Mouse (Mus musculus) kidney, embryonic 14.5 days (tissue): ENCODE results near the gene Dgke. TPM values are rescaled to one million over a fixed set of nuclear protein-coding genes. Genes with fewer than 3 reads are reported as not detected.

ENCODE experiments used
- ATAC-seq: fragments of 200-750 bp; cut with Nextera tagmentation; 2 replicates; pipeline ENCODE4 v1.8.0; 2017; ENCODE audit warnings: moderate number of reproducible peaks, mild to moderate bottlenecking, moderate TSS enrichment, moderate library complexity; ENCODE audit not compliant: low FRiP score, low TSS enrichment
- H3K27ac ChIP-seq: fragments of 300-500 bp; sonication (generic); 2 replicates; pipeline ENCODE4 v1.5.1; 2014; ENCODE audit warnings: low read depth, mild to moderate bottlenecking, low read length, moderate library complexity, mixed read lengths
- H3K27me3 ChIP-seq: fragments of 300-500 bp; sonication (generic); 2 replicates; pipeline ENCODE4 v1.6.1; 2014; ENCODE audit warnings: mild to moderate bottlenecking, low read length; ENCODE audit not compliant: control insufficient read depth, insufficient read depth
- H3K36me3 ChIP-seq: fragments of 300-500 bp; sonication (generic); 2 replicates; pipeline ENCODE4 v1.6.1; 2014; ENCODE audit warnings: low read length, mixed read lengths; ENCODE audit not compliant: control insufficient read depth, insufficient read depth
- H3K4me1 ChIP-seq: fragments of 300-500 bp; sonication (generic); 2 replicates; pipeline ENCODE4 v1.6.1; 2014; ENCODE audit warnings: low read length, mixed read lengths; ENCODE audit not compliant: control insufficient read depth, insufficient read depth
- H3K4me2 ChIP-seq: fragments of 300-500 bp; sonication (generic); replicated peaks from 2 replicates; pipeline ENCODE4 v1.6.1; 2014; ENCODE audit warnings: low read depth, mild to moderate bottlenecking, low read length
- H3K4me3 ChIP-seq: fragments of 300-500 bp; sonication (generic); 2 replicates; pipeline ENCODE4 v1.5.1; 2014; ENCODE audit warnings: mild to moderate bottlenecking, low read length
- H3K9ac ChIP-seq: fragments of 300-500 bp; sonication (generic); 2 replicates; pipeline ENCODE4 v1.6.1; 2014; ENCODE audit warnings: low read depth, mild to moderate bottlenecking, low read length, moderate library complexity
- H3K9me3 ChIP-seq: fragments of 300-500 bp; sonication (generic); 2 replicates; pipeline ENCODE4 v1.6.1; 2016; ENCODE audit warnings: low read length; ENCODE audit not compliant: control insufficient read depth
- WGBS: fragments of 180-500 bp; shearing (Covaris S2); extraction: QIAGEN DNeasy Blood & Tissue Kit; methylation state at CpG from one replicate; pipeline ENCODE4 v1.1.7; 2014; 5-methylcytosine and 5-hydroxymethylcytosine counted together
- polyA plus RNA-seq: library from polyadenylated mRNA; unstranded; fragments of >200 nt; fragmentation: Nextera tagmentation; extraction: Ambion mirVana; gene quantifications from 2 replicates; pipeline ENCODE4 v1.2.1, GENCODE M21; 2014

The Dgke gene
- polyA plus RNA-seq = 3.2 and 5.3 TPM in 2 replicates

DNA sequence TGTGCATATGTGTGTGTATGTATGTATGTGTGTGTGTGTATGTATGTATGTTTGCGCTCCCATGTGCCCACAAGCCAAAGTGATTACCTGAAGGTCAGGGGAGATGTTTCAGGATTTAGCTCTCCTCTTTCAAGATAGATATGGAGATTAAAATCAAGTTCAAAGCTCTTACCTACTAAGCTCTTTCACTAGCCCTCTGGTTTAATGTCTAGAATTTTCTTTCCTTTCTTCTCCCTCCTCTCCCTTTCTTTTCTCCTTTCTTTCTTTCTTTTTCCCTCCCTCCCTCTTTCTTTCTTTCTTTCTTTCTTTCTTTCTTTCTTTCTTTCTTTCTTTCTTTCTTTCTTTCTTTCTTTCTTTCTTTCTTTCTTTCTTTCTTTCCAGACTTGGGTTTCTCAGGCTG lies at the start of gene Dgke:
TSS of gene Dgke (minus strand) at position 101 of the 400 bp plus-strand sequence.
- 91% methylated on average over 1 of the region's 1 CpGs for WGBS
- H3K9me3 ChIP-seq = no peaks in the 10 kb centered on the region

DNA sequence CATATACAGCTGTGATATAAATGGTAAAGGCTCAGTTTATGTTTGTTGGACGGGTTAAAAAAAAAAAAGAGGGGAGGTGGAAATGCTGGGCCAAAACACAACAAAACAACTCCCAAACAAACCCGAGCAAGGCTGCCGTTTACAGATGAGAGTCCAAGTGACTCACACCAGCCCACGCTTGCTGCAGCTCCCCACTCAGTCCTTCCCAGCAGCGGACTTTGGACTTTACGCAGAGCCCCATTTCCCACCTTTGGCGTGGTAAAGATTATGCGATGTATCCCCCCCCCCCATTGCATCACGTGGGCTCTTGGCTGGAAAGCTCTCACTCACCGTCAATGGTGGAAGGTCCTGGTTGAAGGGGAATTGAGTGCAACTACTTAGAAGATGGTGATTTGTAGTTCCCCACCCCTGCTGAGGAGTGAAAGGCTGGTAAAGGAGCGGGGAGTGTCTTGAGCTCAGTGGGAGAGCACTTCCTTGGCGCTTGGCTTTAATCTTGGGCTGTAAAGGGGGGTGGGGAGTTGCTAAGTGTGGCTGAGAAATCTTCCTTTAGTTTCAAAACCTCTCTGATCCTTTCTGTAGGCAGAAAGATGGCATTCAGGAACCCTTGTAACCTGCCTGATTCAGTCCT lies 40.6 kb upstream of the Dgke start:
- Histone ChIP-seq H3K27ac (no peak overlapping the region), H3K9me3 (no peaks in the 10 kb centered on the region), H3K4me1 (no peaks in the 10 kb centered on the region), H3K4me2 (no peak overlapping the region), H3K27me3 (no peaks in the 10 kb centered on the region), H3K36me3 (no peaks in the 10 kb centered on the region), H3K9ac (no peak overlapping the region), H3K4me3 (no peak overlapping the region)
- 24% methylated on average over 12 of the region's 12 CpGs for WGBS
- ATAC-seq = no peak

More for the DNA sequence above, at the start of gene Dgke:
- Histone ChIP-seq H3K27ac (no peak within 1 kb of the TSS), H3K4me3 (no peak within 1 kb of the TSS), H3K27me3 (no peaks in the 10 kb centered on the region), H3K9ac (no peak within 1 kb of the TSS), H3K4me1 (no peaks in the 10 kb centered on the region), H3K36me3 (no peaks in the 10 kb centered on the region), H3K4me2 (no peak within 1 kb of the TSS)
- no peak for ATAC-seq

DNA sequence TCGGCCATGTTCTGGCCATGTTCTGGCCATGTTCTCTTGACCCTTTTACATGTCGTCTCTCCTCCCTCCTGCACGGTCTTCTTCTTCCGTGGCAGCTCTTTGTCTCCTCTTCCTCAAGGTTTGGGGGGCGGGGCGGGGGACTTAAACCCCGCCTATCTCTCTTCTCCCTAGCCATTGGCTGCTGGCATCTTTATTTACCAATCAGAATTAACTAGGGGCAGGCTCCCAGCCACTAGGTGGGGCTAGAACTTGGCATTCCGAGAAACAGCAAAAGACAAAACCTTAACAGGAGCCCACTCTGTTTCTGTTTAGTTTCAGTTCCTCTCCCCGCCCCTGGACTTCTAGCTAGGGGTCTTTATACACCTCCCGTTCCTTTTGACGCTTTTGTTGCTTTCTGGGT lies 39.2 kb upstream of the Dgke start:
- WGBS = 84% methylated on average over 11 of the region's 11 CpGs
- H3K27me3 ChIP-seq = no peaks in the 10 kb centered on the region
- peaks cover 6% of the 10 kb centered on the region; the same call in 1 of the 2 replicates for H3K4me1 ChIP-seq
- no peaks in the 10 kb centered on the region for H3K9me3 ChIP-seq
- no peak overlapping the region for H3K27ac ChIP-seq
- H3K4me2 ChIP-seq = no peak overlapping the region
- H3K4me3 ChIP-seq = no peak overlapping the region
- no peak for ATAC-seq
- no peak overlapping the region for H3K9ac ChIP-seq
- H3K36me3 ChIP-seq = no peaks in the 10 kb centered on the region

DNA sequence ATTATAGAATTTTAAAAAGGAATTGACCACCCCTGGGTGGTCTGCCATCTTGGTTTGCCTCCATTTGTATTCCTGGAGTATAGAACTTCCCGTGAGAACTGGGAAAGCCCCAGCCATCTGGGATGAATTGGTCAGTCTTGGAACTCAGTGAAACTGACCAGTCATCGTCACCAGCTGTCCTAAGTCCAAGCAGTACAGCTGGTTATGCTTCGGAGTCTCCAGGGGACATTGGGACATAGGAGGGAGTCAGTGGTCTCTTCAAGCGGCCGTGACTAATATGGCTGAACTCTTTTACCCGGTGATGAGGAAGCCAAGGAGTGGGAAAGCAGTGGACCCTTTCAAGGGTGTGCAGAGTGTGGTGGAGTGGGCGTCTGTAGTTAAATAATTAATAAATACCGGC lies 38.6 kb upstream of the Dgke start:
- H3K4me1 ChIP-seq = peaks cover 9% of the 10 kb centered on the region; the same call in 1 of the 2 replicates
- ATAC-seq = no peak
- no peak overlapping the region for H3K4me2 ChIP-seq
- no peaks in the 10 kb centered on the region for H3K9me3 ChIP-seq
- H3K27me3 ChIP-seq = no peaks in the 10 kb centered on the region
- no peaks in the 10 kb centered on the region for H3K36me3 ChIP-seq
- H3K4me3 ChIP-seq = no peak overlapping the region
- no peak overlapping the region for H3K9ac ChIP-seq
- H3K27ac ChIP-seq = no peak overlapping the region
- 90% methylated on average over 8 of the region's 8 CpGs for WGBS

DNA sequence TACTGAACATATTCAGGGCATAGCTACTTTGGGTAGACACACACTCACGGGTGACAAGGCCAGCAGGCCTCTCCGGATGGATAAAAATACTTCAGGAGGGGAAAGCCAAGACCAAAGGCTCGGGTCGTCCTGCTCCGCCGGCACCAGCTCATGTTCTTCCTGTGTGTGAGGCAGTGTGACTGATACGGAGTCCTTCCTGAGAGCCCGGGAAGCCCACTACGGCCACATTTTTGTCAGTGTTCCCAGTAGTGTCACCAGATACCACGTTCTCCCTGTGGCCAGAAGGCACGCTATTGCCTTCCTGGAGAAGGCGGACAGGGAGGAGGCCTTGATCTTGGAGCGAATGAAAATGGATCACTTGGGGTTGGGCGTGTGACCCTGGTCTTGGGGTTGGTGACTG lies 36.5 kb upstream of the Dgke start:
- no peaks in the 10 kb centered on the region for H3K9me3 ChIP-seq
- no peak overlapping the region for H3K4me2 ChIP-seq
- no peak overlapping the region for H3K9ac ChIP-seq
- peaks cover 9% of the 10 kb centered on the region; the same call in 1 of the 2 replicates for H3K4me1 ChIP-seq
- 68% methylated on average over 14 of the region's 14 CpGs for WGBS
- H3K36me3 ChIP-seq = no peaks in the 10 kb centered on the region
- H3K27me3 ChIP-seq = no peaks in the 10 kb centered on the region
- no peak overlapping the region for H3K4me3 ChIP-seq
- no peak overlapping the region for H3K27ac ChIP-seq
- ATAC-seq = no peak

DNA sequence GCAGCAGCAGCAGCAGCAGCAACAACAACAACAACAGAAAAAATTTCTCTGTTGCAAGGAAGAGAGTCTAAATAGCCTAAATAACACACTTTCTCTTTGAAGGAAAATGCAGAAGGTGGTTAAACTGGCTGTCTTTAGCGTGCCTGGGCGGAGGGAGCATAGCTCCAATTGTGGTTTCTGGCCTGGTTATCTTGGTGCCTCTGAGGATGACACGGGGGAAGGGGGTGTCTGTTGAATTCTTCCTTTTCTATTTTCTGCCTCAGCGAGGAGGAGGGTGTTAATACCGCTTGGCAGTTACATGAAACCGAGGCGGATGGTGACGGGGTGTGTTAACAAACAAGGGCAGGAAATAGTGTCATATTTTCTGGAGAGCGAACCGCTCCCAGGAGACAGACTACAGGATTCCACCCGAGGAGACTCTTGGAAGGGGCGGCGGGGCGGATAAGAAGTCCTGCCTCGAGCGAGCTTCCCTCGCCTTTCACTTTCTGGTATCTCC lies 34.2 kb upstream of the Dgke start:
- Histone ChIP-seq H3K4me2 (peak overlapping the region; percentile 72), H3K9me3 (no peaks in the 10 kb centered on the region), H3K27ac (no peak overlapping the region), H3K4me1 (peaks cover 9% of the 10 kb centered on the region; the same call in 1 of the 2 replicates), H3K27me3 (no peaks in the 10 kb centered on the region), H3K4me3 (peak overlapping the region; percentile 27), H3K9ac (peak overlapping the region; percentile 25; the same call in 1 of the 2 replicates), H3K36me3 (no peaks in the 10 kb centered on the region)
- no peak for ATAC-seq
- 13% methylated on average over 17 of the region's 17 CpGs for WGBS

DNA sequence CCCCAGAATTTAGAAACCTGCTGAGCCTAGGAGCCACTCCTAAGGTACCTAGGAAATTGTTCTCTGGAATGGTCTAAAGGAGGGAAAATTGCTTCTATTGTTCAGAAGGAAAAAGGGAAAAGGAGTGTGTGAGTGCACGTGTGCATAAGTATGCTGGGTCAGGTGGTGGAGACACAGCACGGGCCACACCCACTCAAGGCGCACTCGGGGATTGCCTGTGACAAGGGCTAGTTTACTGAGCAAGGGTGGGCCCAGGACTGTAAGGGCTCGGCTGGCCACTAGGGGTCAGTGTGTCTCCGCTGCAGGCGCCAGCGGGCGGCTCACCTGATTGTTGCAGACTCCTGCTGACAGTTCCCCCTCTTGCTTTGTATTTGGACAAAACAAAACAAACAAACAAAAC lies 33.8 kb upstream of the Dgke start:
- 1% methylated on average over 9 of the region's 9 CpGs for WGBS
- Histone ChIP-seq H3K4me2 (peak overlapping the region; percentile 72), H3K4me1 (peaks cover 9% of the 10 kb centered on the region; the same call in 1 of the 2 replicates), H3K4me3 (peak overlapping the region; percentile 27), H3K27me3 (no peaks in the 10 kb centered on the region), H3K9me3 (no peaks in the 10 kb centered on the region), H3K27ac (no peak overlapping the region), H3K36me3 (no peaks in the 10 kb centered on the region), H3K9ac (peak overlapping the region; percentile 25; the same call in 1 of the 2 replicates)
- ATAC-seq = peak; percentile 80

DNA sequence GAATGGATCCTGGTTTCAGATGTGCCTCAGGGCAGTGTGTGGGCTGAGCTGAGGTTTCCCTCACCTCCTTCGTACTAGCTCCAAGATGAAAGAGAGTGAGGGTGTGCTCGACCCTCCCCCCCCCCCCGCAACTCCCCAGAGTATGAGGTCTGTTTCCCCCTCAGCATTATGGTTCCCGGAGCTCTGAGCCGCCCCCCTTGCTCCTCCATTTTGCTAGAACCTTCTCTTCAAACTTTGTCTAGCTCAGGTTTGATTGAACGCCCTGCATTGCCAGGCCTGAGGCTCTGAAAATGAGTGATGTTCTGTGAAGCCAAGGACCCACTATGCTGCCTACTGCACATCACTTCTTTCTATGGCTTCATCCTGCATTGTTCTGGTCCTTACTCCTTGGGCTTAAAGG lies 32.3 kb upstream of the Dgke start:
- Histone ChIP-seq H3K36me3 (no peaks in the 10 kb centered on the region), H3K9me3 (no peaks in the 10 kb centered on the region), H3K4me1 (peaks cover 9% of the 10 kb centered on the region; the same call in 1 of the 2 replicates), H3K27ac (no peak overlapping the region), H3K4me3 (no peak overlapping the region), H3K9ac (no peak overlapping the region), H3K27me3 (no peaks in the 10 kb centered on the region), H3K4me2 (no peak overlapping the region)
- ATAC-seq = no peak
- WGBS = 64% methylated on average over 6 of the region's 6 CpGs

DNA sequence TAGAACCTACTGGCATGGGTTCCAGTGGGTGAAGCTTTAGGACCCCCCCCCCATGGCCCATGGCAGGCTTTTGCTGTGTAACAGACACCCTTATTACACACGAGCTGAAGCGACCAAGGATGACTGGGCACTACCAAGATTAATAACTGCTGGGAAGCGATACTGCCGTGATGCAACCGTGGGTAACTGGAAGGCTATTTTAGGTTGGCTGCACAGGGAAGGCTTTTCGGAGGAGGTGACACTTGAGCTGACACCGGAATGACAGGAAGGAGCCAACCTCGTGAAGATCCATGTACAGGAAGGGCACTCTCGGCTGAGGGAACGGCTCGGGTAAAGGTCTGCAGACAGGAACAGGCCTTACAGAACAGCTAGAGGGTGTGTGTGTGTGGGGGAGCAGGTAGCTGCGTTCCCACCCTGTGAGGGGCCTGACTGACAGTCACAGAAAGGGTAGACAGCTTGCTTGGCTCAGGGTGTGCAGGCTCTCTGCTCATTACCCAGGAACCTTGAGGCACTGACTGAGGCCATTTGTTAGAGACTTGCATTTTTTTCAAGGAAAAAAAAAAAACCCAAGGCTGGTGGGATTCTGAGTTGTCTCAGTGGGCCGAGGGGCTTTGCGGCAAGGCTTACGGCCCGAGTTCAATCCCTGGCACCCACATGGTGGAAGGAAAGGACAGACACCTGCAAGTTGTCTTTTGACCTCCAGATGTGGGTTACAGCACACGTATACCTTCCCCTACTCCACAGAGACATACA lies 31.6 kb upstream of the Dgke start:
- 0 out of 2 replicates have a peak overlapping the region, but pooled peaks have one; percentile 12 for H3K9ac ChIP-seq
- no peak overlapping the region for H3K4me2 ChIP-seq
- no peaks in the 10 kb centered on the region for H3K27me3 ChIP-seq
- peak; percentile 43 for ATAC-seq
- no peak overlapping the region for H3K27ac ChIP-seq
- no peaks in the 10 kb centered on the region for H3K36me3 ChIP-seq
- no peak overlapping the region for H3K4me3 ChIP-seq
- no peaks in the 10 kb centered on the region for H3K9me3 ChIP-seq
- peaks cover 9% of the 10 kb centered on the region; the same call in 1 of the 2 replicates for H3K4me1 ChIP-seq
- WGBS = 43% methylated on average over 17 of the region's 17 CpGs
